8 mouse cellular contexts compared by ENCODE assay signal in the genomic region with DNA sequence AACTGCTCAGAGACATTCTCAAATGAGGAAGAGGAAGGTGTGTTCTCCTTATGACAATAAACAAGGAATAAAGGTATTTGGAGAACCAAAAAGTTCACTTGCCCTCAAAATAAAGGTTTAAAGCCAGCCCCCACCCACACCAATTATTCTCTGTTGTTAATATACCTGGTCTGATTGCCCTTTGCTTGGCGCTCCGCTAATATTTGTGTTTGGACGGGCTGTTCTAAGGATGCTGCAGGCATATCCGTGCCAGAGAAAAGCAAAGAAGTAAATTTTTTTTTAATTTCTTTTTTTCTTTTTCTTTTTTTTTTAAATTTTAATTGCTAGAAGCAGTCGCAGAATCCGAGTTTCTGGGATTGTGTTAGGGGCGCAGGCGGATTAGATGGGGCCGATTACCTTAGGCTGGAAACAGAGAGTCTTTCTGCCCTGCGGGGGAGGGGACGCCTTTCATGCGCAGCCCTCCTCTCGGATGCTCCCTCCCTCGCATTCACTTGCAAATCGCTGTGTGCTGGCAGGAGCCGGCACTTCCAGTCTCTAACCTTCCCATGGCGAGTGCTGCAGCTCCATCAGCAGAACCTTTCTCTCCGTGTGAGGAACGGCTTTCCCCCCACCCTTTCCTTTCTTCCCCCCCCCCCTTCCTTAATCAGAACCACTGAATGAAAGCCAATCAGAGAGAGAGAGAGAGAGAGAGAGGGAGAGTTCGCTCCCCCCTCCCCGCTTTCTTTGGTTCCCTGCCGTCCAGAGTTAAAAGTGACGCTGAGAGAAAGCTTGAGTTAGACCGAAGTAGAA. TPM values are rescaled to one million over a fixed set of nuclear protein-coding genes. Genes with fewer than 3 reads are reported as not detected.
DNase-seq lines count a peak whose midpoint lies in the region; ATAC-seq and TF ChIP-seq lines count a peak whose summit lies in the region.

TSS of gene Cdh10 (plus strand) at position 763 of the 789 bp plus-strand sequence.

- TF ChIP-seq EP300 in ES-Bruce4 (IDR thresholded peaks at IDR 0.05; ENCODE audit: insufficient read depth, low read depth, low read length), result peak; percentile 87

- no peak for TF ChIP-seq CTCF in ES-Bruce4 (IDR thresholded peaks at IDR 0.05; ENCODE audit: low read depth, low read length)

- no peak for TF ChIP-seq POLR2A in ES-Bruce4 (IDR thresholded peaks at IDR 0.05; ENCODE audit: insufficient read depth, low read length)

- H3K27ac ChIP-seq in ES-Bruce4 (ENCODE audit: insufficient read depth, low read length), result 0 out of 2 replicates have a peak within 1 kb of the TSS, but pooled peaks have one; percentile 37
- no peak within 1 kb of the TSS; the same call in 1 of the 2 replicates for H3K27ac ChIP-seq in hindbrain, embryonic 11.5 days (ENCODE audit: low read depth, low read length)
- H3K27ac ChIP-seq in neural tube, embryonic 15.5 days (replicated peaks), result peak within 1 kb of the TSS; percentile 78

- intact Hi-C loops in left cerebral cortex, postnatal 4 days (cut with DNase I), result loop anchor here (10.0 kb wide), 1 partner anchor 1724 kb away; no protein-coding TSS in a partner anchor

- peak within 1 kb of the TSS; percentile 32 for H3K4me2 ChIP-seq in hindbrain, embryonic 11.5 days (replicated peaks; ENCODE audit: low read depth, low read length)
- H3K4me2 ChIP-seq in neural tube, embryonic 15.5 days, result peak within 1 kb of the TSS; percentile 60

- under 1% methylated on average over 24 of the region's 24 CpGs for WGBS in hindbrain, embryonic 11.5 days
- 1% methylated on average over 24 of the region's 24 CpGs for WGBS in neural tube, embryonic 15.5 days

- no peak for ATAC-seq in CD4-positive, CD25-positive, alpha-beta regulatory T cell, adult 4 months
- ATAC-seq in hindbrain, embryonic 11.5 days (ENCODE audit: low FRiP score), result peak; percentile 96
- peak; percentile 93 for ATAC-seq in neural tube, embryonic 15.5 days (ENCODE audit: low FRiP score)
- ATAC-seq in granulocyte monocyte progenitor cell, adult 5-6 weeks (replicated peaks; ENCODE audit: poor library complexity, severe bottlenecking), result no peak

- no peaks in the 10 kb centered on the region for H3K27me3 ChIP-seq in ES-Bruce4 (ENCODE audit: control insufficient read depth, insufficient read depth, low read length, poor library complexity, severe bottlenecking)
- no peaks in the 10 kb centered on the region for H3K27me3 ChIP-seq in hindbrain, embryonic 11.5 days (ENCODE audit: control insufficient read depth, insufficient read depth, low read length)
- no peaks in the 10 kb centered on the region for H3K27me3 ChIP-seq in neural tube, embryonic 15.5 days (replicated peaks)

- H3K36me3 ChIP-seq in ES-Bruce4 (ENCODE audit: control insufficient read depth, insufficient read depth, low read length, poor library complexity, severe bottlenecking), result no peaks in the 10 kb centered on the region
- H3K36me3 ChIP-seq in hindbrain, embryonic 11.5 days (ENCODE audit: control insufficient read depth, insufficient read depth, low read length), result no peaks in the 10 kb centered on the region
- no peaks in the 10 kb centered on the region for H3K36me3 ChIP-seq in neural tube, embryonic 15.5 days

- no peak within 1 kb of the TSS for H3K9ac ChIP-seq in ES-Bruce4 (ENCODE audit: low read depth, poor library complexity, severe bottlenecking)
- H3K9ac ChIP-seq in hindbrain, embryonic 11.5 days (ENCODE audit: low read depth, low read length), result peak within 1 kb of the TSS; percentile 3
- H3K9ac ChIP-seq in neural tube, embryonic 15.5 days (replicated peaks), result peak within 1 kb of the TSS; percentile 51

- peak within 1 kb of the TSS; percentile 43 for H3K4me3 ChIP-seq in ES-Bruce4 (ENCODE audit: low read depth, low read length)
- peak within 1 kb of the TSS; percentile 24 for H3K4me3 ChIP-seq in hindbrain, embryonic 11.5 days (ENCODE audit: low read depth, low read length)
- H3K4me3 ChIP-seq in neural tube, embryonic 15.5 days (replicated peaks), result peak within 1 kb of the TSS; percentile 50

- no peaks in the 10 kb centered on the region for H3K9me3 ChIP-seq in ES-Bruce4 (replicated peaks; ENCODE audit: control insufficient read depth, insufficient read depth, low read length, poor library complexity, severe bottlenecking)
- H3K9me3 ChIP-seq in hindbrain, embryonic 11.5 days (ENCODE audit: control insufficient read depth, low read length), result no peaks in the 10 kb centered on the region
- no peaks in the 10 kb centered on the region for H3K9me3 ChIP-seq in neural tube, embryonic 15.5 days (replicated peaks)

- H3K4me1 ChIP-seq in ES-Bruce4 (ENCODE audit: control insufficient read depth, insufficient read depth, low read length), result no peaks in the 10 kb centered on the region
- no peaks in the 10 kb centered on the region for H3K4me1 ChIP-seq in hindbrain, embryonic 11.5 days (replicated peaks; ENCODE audit: control insufficient read depth, insufficient read depth, low read length)
- H3K4me1 ChIP-seq in neural tube, embryonic 15.5 days, result 0 out of 2 replicates have a peak, but pooled peaks cover 9% of the 10 kb centered on the region

- DNase-seq in CD4-positive, CD25-positive, alpha-beta regulatory T cell, adult 2 months (ENCODE audit: low read depth, low spot score), result peak; percentile 3
- peak; percentile 87 for DNase-seq in embryo, embryonic 11 days
- peak; percentile 81 for DNase-seq in hindbrain, embryonic 11.5 days (ENCODE audit: low spot score)
- DNase-seq in left cerebral cortex, postnatal 4 days, result peak; percentile 87

RNA-seq across cellular contexts. Expression of gene Cdh10, which starts in this region (rescaled TPM):
- not detected for polyA plus RNA-seq in CD4-positive, CD25-positive, alpha-beta regulatory T cell, adult 4 months (2017; shearing (Covaris generic))
- polyA plus RNA-seq in ES-Bruce4 (2011; ENCODE audit: insufficient read depth, insufficient read length, low read depth, missing spikeins), result 1.6 and 2.1 TPM in 2 replicates
- polyA plus RNA-seq in hindbrain, embryonic 11.5 days (2014; fragmentation: Nextera tagmentation; extraction: Ambion mirVana), result 5.5 and 6.0 TPM in 2 replicates
- total RNA-seq in left cerebral cortex, postnatal 4 days (2021), result 10 to 100 TPM; 63.2 to 65.5 TPM
- 22.2 and 25.7 TPM in 2 replicates for polyA plus RNA-seq in neural tube, embryonic 15.5 days (2015; fragmentation: Nextera tagmentation; extraction: Ambion mirVana)
- total RNA-seq in granulocyte monocyte progenitor cell, adult 5-6 weeks (2014; fragmentation: Nextera tagmentation), result not detected in 2 replicates
- total RNA-seq in granulocyte monocyte progenitor cell, adult 5-6 weeks (2017), result not detected in 2 replicates

Comparison
In these comparisons a context has a peak if more than half of its experiments do, and no peak if none do; other contexts are left out.
1. RNA of gene Cdh10 (total RNA-seq): 63.2 to 65.5 TPM in left cerebral cortex, postnatal 4 days; not detected in granulocyte monocyte progenitor cell, adult 5-6 weeks; every median in the first group is over 10 times any median in the second.
2. DNase-seq: peak in every context shown above with its lines; median percentile 87 in embryo, embryonic 11 days; 87 in left cerebral cortex, postnatal 4 days; 81 in hindbrain, embryonic 11.5 days; 3 in CD4-positive, CD25-positive, alpha-beta regulatory T cell, adult 2 months.
3. ATAC-seq: peak in hindbrain, embryonic 11.5 days (single experiment) and neural tube, embryonic 15.5 days (single experiment); none in CD4-positive, CD25-positive, alpha-beta regulatory T cell, adult 4 months (single experiment) and granulocyte monocyte progenitor cell, adult 5-6 weeks (single experiment).
4. Peak in every context shown above with its lines, with median percentiles within 50 percentile points of each other: H3K4me3 ChIP-seq.